Comparison of ENCODE assay signal across 10 mouse cellular contexts in genomic region chr8:25389947-25390346, GRCm38 (mm10).
DNase-seq lines count a peak whose midpoint lies in the region; ATAC-seq and TF ChIP-seq lines count a peak whose summit lies in the region.
"Had no signal": no experiment of that assay in that cellular context is flagged by ENCODE, and none has a peak within 500 bp of the region (broad histone marks: within the 10 kb centered on the region; RNA-seq: fewer than 3 reads in every experiment).

No protein-coding gene starts in this region.

- DNase-seq in layer of hippocampus, adult 2 months (ENCODE audit: low spot score in 2 of 2) = no peak
- DNase-seq in layer of hippocampus, postnatal 25 days (ENCODE audit: extremely low spot score in 1 of 2, low spot score in 1 of 2) = no peak
- DNase-seq in embryonic facial prominence, embryonic 14.5 days (ENCODE audit: low spot score) = peak; percentile 21
- no peak for DNase-seq in hindbrain, embryonic 14.5 days (ENCODE audit: low spot score)
- DNase-seq in right cerebral cortex, postnatal 36 days (ENCODE audit: low spot score in 2 of 2) = no peak
- DNase-seq in heart, adult 18-20 months = no peak
- DNase-seq: thymus, postnatal 36 days had no signal

- peaks cover 14% of the 10 kb centered on the region for H3K4me1 ChIP-seq in embryonic facial prominence, embryonic 14.5 days (ENCODE audit: control insufficient read depth, insufficient read depth, low read length)
- H3K4me1 ChIP-seq in hindbrain, embryonic 14.5 days (replicated peaks; ENCODE audit: control insufficient read depth, insufficient read depth, low read length) = peaks cover 40% of the 10 kb centered on the region
- H3K4me1 ChIP-seq in midbrain, embryonic 16.5 days (ENCODE audit: control insufficient read depth, insufficient read depth, low read length) = peaks cover 28% of the 10 kb centered on the region

- H3K36me3 ChIP-seq in embryonic facial prominence, embryonic 14.5 days (ENCODE audit: control insufficient read depth, insufficient read depth, low read length) = no peaks in the 10 kb centered on the region
- no peaks in the 10 kb centered on the region for H3K36me3 ChIP-seq in hindbrain, embryonic 14.5 days (replicated peaks; ENCODE audit: control insufficient read depth, insufficient read depth)
- H3K36me3 ChIP-seq in midbrain, embryonic 16.5 days (ENCODE audit: control insufficient read depth, insufficient read depth, low read length) = no peaks in the 10 kb centered on the region
- H3K36me3 ChIP-seq: limb, embryonic 13.5 days had no signal

- H3K9me3 ChIP-seq in embryonic facial prominence, embryonic 14.5 days (ENCODE audit: control insufficient read depth, low read length) = no peaks in the 10 kb centered on the region
- no peaks in the 10 kb centered on the region for H3K9me3 ChIP-seq in hindbrain, embryonic 14.5 days (ENCODE audit: control insufficient read depth, low read length)
- no peaks in the 10 kb centered on the region for H3K9me3 ChIP-seq in midbrain, embryonic 16.5 days (replicated peaks; ENCODE audit: control insufficient read depth, low read length, poor library complexity, severe bottlenecking)
- H3K9me3 ChIP-seq: limb, embryonic 13.5 days had no signal

- H3K27ac ChIP-seq in layer of hippocampus, adult 2 months = peak overlapping the region; percentile 19
- peak overlapping the region; percentile 48; the same call in 1 of the 2 replicates for H3K27ac ChIP-seq in embryonic facial prominence, embryonic 14.5 days (replicated peaks; ENCODE audit: low read depth, low read length)
- H3K27ac ChIP-seq in hindbrain, embryonic 14.5 days = peak overlapping the region; percentile 47
- H3K27ac ChIP-seq in midbrain, embryonic 16.5 days (ENCODE audit: low read length) = peak overlapping the region; percentile 47
- H3K27ac ChIP-seq: limb, embryonic 13.5 days had no signal

- 53% methylated on average over 8 of the region's 10 CpGs for WGBS in embryonic facial prominence, embryonic 14.5 days
- WGBS in hindbrain, embryonic 14.5 days = 52% methylated on average over 8 of the region's 10 CpGs
- WGBS in midbrain, embryonic 16.5 days = 42% methylated on average over 8 of the region's 10 CpGs

- H3K4me3 ChIP-seq in layer of hippocampus, adult 2 months = no peak overlapping the region
- no peak overlapping the region for H3K4me3 ChIP-seq in embryonic facial prominence, embryonic 14.5 days (ENCODE audit: low read depth, low read length)
- no peak overlapping the region for H3K4me3 ChIP-seq in hindbrain, embryonic 14.5 days (replicated peaks; ENCODE audit: low read length)
- no peak overlapping the region for H3K4me3 ChIP-seq in midbrain, embryonic 16.5 days (ENCODE audit: low read depth, low read length)
- H3K4me3 ChIP-seq: limb, embryonic 13.5 days had no signal

- H3K4me2 ChIP-seq in embryonic facial prominence, embryonic 14.5 days (ENCODE audit: low read depth, low read length) = no peak overlapping the region
- H3K4me2 ChIP-seq in hindbrain, embryonic 14.5 days (replicated peaks) = no peak overlapping the region
- H3K4me2 ChIP-seq in midbrain, embryonic 16.5 days (ENCODE audit: low read length) = no peak overlapping the region
- H3K4me2 ChIP-seq: limb, embryonic 13.5 days had no signal

- H3K9ac ChIP-seq in embryonic facial prominence, embryonic 14.5 days (ENCODE audit: low read depth, low read length) = no peak overlapping the region
- H3K9ac ChIP-seq in hindbrain, embryonic 14.5 days = 0 out of 2 replicates have a peak overlapping the region, but pooled peaks have one; percentile 32
- H3K9ac ChIP-seq in midbrain, embryonic 16.5 days (ENCODE audit: low read depth, low read length) = no peak overlapping the region
- H3K9ac ChIP-seq: limb, embryonic 13.5 days had no signal

- no peak for TF ChIP-seq CTCF in layer of hippocampus, adult 2 months (conservative IDR thresholded peaks at IDR 0.05)

- no peaks in the 10 kb centered on the region for H3K27me3 ChIP-seq in embryonic facial prominence, embryonic 14.5 days (replicated peaks; ENCODE audit: control insufficient read depth, insufficient read depth, low read length)
- no peaks in the 10 kb centered on the region for H3K27me3 ChIP-seq in hindbrain, embryonic 14.5 days (ENCODE audit: control insufficient read depth, insufficient read depth, low read length)
- H3K27me3 ChIP-seq in midbrain, embryonic 16.5 days (ENCODE audit: control insufficient read depth, insufficient read depth, low read depth, low read length) = no peaks in the 10 kb centered on the region
- H3K27me3 ChIP-seq: limb, embryonic 13.5 days had no signal

- 0 out of 2 replicates have a peak, but pooled peaks have one; percentile 41 for ATAC-seq in embryonic facial prominence, embryonic 14.5 days (ENCODE audit: low read depth)
- ATAC-seq in hindbrain, embryonic 14.5 days (ENCODE audit: low FRiP score) = peak; percentile 53; the same call in 1 of the 2 replicates
- peak; percentile 57; the same call in 1 of the 2 replicates for ATAC-seq in midbrain, embryonic 16.5 days
- ATAC-seq in frontal cortex, adult (ENCODE audit: low TSS enrichment) = no peak
